Mouse (Mus musculus) G1E (cell line): ENCODE data around the gene Paip2b.

Experiments used
- CTCF ChIP-seq: IDR thresholded peaks from 2 replicates; pipeline ENCODE4 v1.5.1; 2012; ENCODE audit warnings: low read depth, low read length, inconsistent platforms, mixed read lengths
- GATA1 ChIP-seq: IDR thresholded peaks from 2 replicates; pipeline ENCODE4 v1.6.1; 2012; ENCODE audit warnings: borderline replicate concordance, low read length, inconsistent platforms, mixed read lengths
- GATA2 ChIP-seq: IDR thresholded peaks from 2 replicates; pipeline ENCODE4 v1.6.1; 2012; ENCODE audit warnings: low read depth, low read length, inconsistent platforms, borderline replicate concordance
- POLR2AphosphoS5 ChIP-seq: IDR thresholded peaks from 2 replicates; pipeline ENCODE4 v1.6.1; 2012; ENCODE audit warnings: low read depth, low read length, inconsistent platforms; ENCODE audit not compliant: insufficient replicate concordance
- TAL1 ChIP-seq: conservative IDR thresholded peaks from 2 replicates; pipeline ENCODE4 v1.6.1; 2012; ENCODE audit warnings: low read depth, low read length, inconsistent platforms, mixed read lengths

GRCm38 (mm10) chr6:83844913-83845312 is 13.4 kb upstream of the Paip2b start:
- no peak for TF ChIP-seq TAL1
- TF ChIP-seq GATA1, result no peak
- no peak for TF ChIP-seq CTCF
- no peak for TF ChIP-seq POLR2AphosphoS5
- TF ChIP-seq GATA2, result no peak
